Mouse (Mus musculus) heart, embryonic 10.5 days (tissue): ENCODE data around the gene Prg2. TPM values are rescaled to one million over a fixed set of nuclear protein-coding genes. Genes with fewer than 3 reads are reported as not detected.

Source experiments
- DNase-seq: peaks from one replicate; pipeline ENCODE4 v3.0.0-alpha.2; 2017; ENCODE audit warnings: low spot score
- H3K27ac ChIP-seq: fragments of 300-500 bp; sonication (generic); 2 replicates; pipeline ENCODE4 v1.5.1; 2016; ENCODE audit warnings: mild to moderate bottlenecking
- H3K27me3 ChIP-seq: fragments of 300-500 bp; sonication (generic); 2 replicates; pipeline ENCODE4 v1.6.1; 2016; ENCODE audit warnings: mild to moderate bottlenecking; ENCODE audit not compliant: poor library complexity, insufficient read depth, severe bottlenecking
- H3K36me3 ChIP-seq: fragments of 300-500 bp; sonication (generic); 2 replicates; pipeline ENCODE4 v1.6.1; 2016; ENCODE audit warnings: mild to moderate bottlenecking, moderate library complexity
- H3K4me1 ChIP-seq: fragments of 300-500 bp; sonication (generic); 2 replicates; pipeline ENCODE4 v1.6.1; 2016; ENCODE audit warnings: mild to moderate bottlenecking
- H3K4me3 ChIP-seq: fragments of 300-500 bp; sonication (generic); 2 replicates; pipeline ENCODE4 v1.5.1; 2016; ENCODE audit warnings: mild to moderate bottlenecking, moderate library complexity
- H3K9me3 ChIP-seq: fragments of 300-500 bp; sonication (generic); 2 replicates; pipeline ENCODE4 v1.6.1; 2016; ENCODE audit warnings: mild to moderate bottlenecking, moderate library complexity
- WGBS: fragments of 180-500 bp; shearing (Covaris S2); methylation state at CpG from one replicate; pipeline ENCODE4 v1.1.7; 2016; 5-methylcytosine and 5-hydroxymethylcytosine counted together
- polyA plus RNA-seq: library from polyadenylated mRNA; unstranded; fragments of >200 nt; fragmentation: Nextera tagmentation; extraction: Ambion mirVana; gene quantifications from 2 replicates; pipeline ENCODE4 v1.2.1, GENCODE M21; 2016

Gene Prg2
- 0.64 TPM in 1 of 2 replicates, not detected in the other for polyA plus RNA-seq

GRCm38 (mm10) chr2:84980188-84980587, at the start of gene Prg2:
Prg2 (plus strand) TSS chr2:84980461.
- H3K4me3 ChIP-seq, result no peak within 1 kb of the TSS
- H3K4me1 ChIP-seq, result peaks cover 4% of the 10 kb centered on the region; the same call in 1 of the 2 replicates
- H3K36me3 ChIP-seq, result no peaks in the 10 kb centered on the region
- H3K27ac ChIP-seq, result no peak within 1 kb of the TSS
- WGBS, result 22% methylated on average over 1 of the region's 1 CpGs
- H3K27me3 ChIP-seq, result 0 out of 2 replicates have a peak, but pooled peaks cover 3% of the 10 kb centered on the region
- no peaks in the 10 kb centered on the region for H3K9me3 ChIP-seq
- DNase-seq, result no peak

- no peaks in the 10 kb centered on the region for H3K36me3 ChIP-seq
- peak overlapping the region; percentile 18; the same call in 1 of the 2 replicates for H3K27ac ChIP-seq
- 49% methylated on average over 8 of the region's 8 CpGs for WGBS
- DNase-seq, result no peak
- no peaks in the 10 kb centered on the region for H3K27me3 ChIP-seq
- H3K4me1 ChIP-seq, result peaks cover 18% of the 10 kb centered on the region
- no peaks in the 10 kb centered on the region for H3K9me3 ChIP-seq
- no peak overlapping the region for H3K4me3 ChIP-seq
These were observed 46.1 kb upstream of the Prg2 start for GRCm38 (mm10) chr2:84933992-84934648.

GRCm38 (mm10) chr2:84934649-84935007, 45.6 kb upstream of the Prg2 start:
- Histone ChIP-seq H3K4me3 (no peak overlapping the region), H3K27ac (peak overlapping the region; percentile 18; the same call in 1 of the 2 replicates), H3K4me1 (peaks cover 18% of the 10 kb centered on the region), H3K36me3 (peaks cover 1% of the 10 kb centered on the region; the same call in 1 of the 2 replicates), H3K9me3 (no peaks in the 10 kb centered on the region), H3K27me3 (no peaks in the 10 kb centered on the region)
- no peak for DNase-seq
- 57% methylated on average over 4 of the region's 4 CpGs for WGBS

- Histone ChIP-seq H3K4me3 (no peak overlapping the region), H3K27ac (no peak overlapping the region), H3K36me3 (peaks cover 2% of the 10 kb centered on the region; the same call in 1 of the 2 replicates), H3K27me3 (no peaks in the 10 kb centered on the region), H3K9me3 (no peaks in the 10 kb centered on the region), H3K4me1 (peaks cover 18% of the 10 kb centered on the region)
- DNase-seq, result no peak
- WGBS, result 78% methylated on average over 5 of the region's 5 CpGs
These were observed 45.2 kb upstream of the Prg2 start for GRCm38 (mm10) chr2:84935065-84935464.

- Histone ChIP-seq H3K4me1 (peaks cover 24% of the 10 kb centered on the region), H3K36me3 (peaks cover 15% of the 10 kb centered on the region; the same call in 1 of the 2 replicates), H3K27ac (peak within 1 kb of the TSS; percentile 90), H3K9me3 (no peaks in the 10 kb centered on the region), H3K4me3 (peak within 1 kb of the TSS; percentile 63), H3K27me3 (no peaks in the 10 kb centered on the region)
- WGBS, result 14% methylated on average over 38 of the region's 38 CpGs
- peak; percentile 97 for DNase-seq
These were observed 43.5 kb upstream of the Prg2 start, which contains the start of gene Slc43a3 for GRCm38 (mm10) chr2:84936474-84937429. Slc43a3 (plus strand) TSS chr2:84936579.

- Histone ChIP-seq H3K4me1 (peaks cover 24% of the 10 kb centered on the region), H3K36me3 (peaks cover 22% of the 10 kb centered on the region; the same call in 1 of the 2 replicates), H3K9me3 (no peaks in the 10 kb centered on the region), H3K27me3 (no peaks in the 10 kb centered on the region), H3K4me3 (peak overlapping the region; percentile 63), H3K27ac (peak overlapping the region; percentile 90)
- WGBS, result 50% methylated on average over 3 of the region's 3 CpGs
- DNase-seq, result no peak
These were observed 42.6 kb upstream of the Prg2 start for GRCm38 (mm10) chr2:84937491-84938150.

GRCm38 (mm10) chr2:84938249-84938946, 41.9 kb upstream of the Prg2 start:
- Histone ChIP-seq H3K27ac (peak overlapping the region; percentile 90), H3K27me3 (no peaks in the 10 kb centered on the region), H3K9me3 (no peaks in the 10 kb centered on the region), H3K36me3 (peaks cover 23% of the 10 kb centered on the region; the same call in 1 of the 2 replicates), H3K4me1 (peaks cover 24% of the 10 kb centered on the region), H3K4me3 (peak overlapping the region; percentile 63)
- 49% methylated on average over 5 of the region's 5 CpGs for WGBS
- DNase-seq, result peak; percentile 90

- H3K36me3 ChIP-seq, result peaks cover 28% of the 10 kb centered on the region; the same call in 1 of the 2 replicates
- peak overlapping the region; percentile 25 for H3K4me3 ChIP-seq
- peak overlapping the region; percentile 10; the same call in 1 of the 2 replicates for H3K27ac ChIP-seq
- no peaks in the 10 kb centered on the region for H3K27me3 ChIP-seq
- H3K4me1 ChIP-seq, result peaks cover 24% of the 10 kb centered on the region
- DNase-seq, result no peak
- H3K9me3 ChIP-seq, result no peaks in the 10 kb centered on the region
- WGBS, result 79% methylated on average over 3 of the region's 3 CpGs
These were observed 41.0 kb upstream of the Prg2 start for GRCm38 (mm10) chr2:84939306-84939705.

GRCm38 (mm10) chr2:84939711-84940110, 40.5 kb upstream of the Prg2 start:
- peaks cover 20% of the 10 kb centered on the region for H3K4me1 ChIP-seq
- H3K9me3 ChIP-seq, result no peaks in the 10 kb centered on the region
- DNase-seq, result no peak
- no peaks in the 10 kb centered on the region for H3K27me3 ChIP-seq
- H3K27ac ChIP-seq, result 0 out of 2 replicates have a peak overlapping the region, but pooled peaks have one; percentile 22
- H3K4me3 ChIP-seq, result peak overlapping the region; percentile 25
- 91% methylated on average over 6 of the region's 6 CpGs for WGBS
- peaks cover 32% of the 10 kb centered on the region; the same call in 1 of the 2 replicates for H3K36me3 ChIP-seq

GRCm38 (mm10) chr2:84941332-84941731, 38.9 kb upstream of the Prg2 start:
- no peaks in the 10 kb centered on the region for H3K27me3 ChIP-seq
- 67% methylated on average over 2 of the region's 2 CpGs for WGBS
- H3K36me3 ChIP-seq, result peaks cover 48% of the 10 kb centered on the region
- H3K27ac ChIP-seq, result no peak overlapping the region
- no peak overlapping the region for H3K4me3 ChIP-seq
- no peak for DNase-seq
- no peaks in the 10 kb centered on the region for H3K9me3 ChIP-seq
- H3K4me1 ChIP-seq, result peaks cover 20% of the 10 kb centered on the region

- 93% methylated on average over 4 of the region's 4 CpGs for WGBS
- no peak overlapping the region for H3K27ac ChIP-seq
- no peaks in the 10 kb centered on the region for H3K27me3 ChIP-seq
- H3K9me3 ChIP-seq, result no peaks in the 10 kb centered on the region
- H3K4me3 ChIP-seq, result no peak overlapping the region
- peaks cover 53% of the 10 kb centered on the region for H3K36me3 ChIP-seq
- H3K4me1 ChIP-seq, result peaks cover 20% of the 10 kb centered on the region
- no peak for DNase-seq
These were observed 38.5 kb upstream of the Prg2 start for GRCm38 (mm10) chr2:84941795-84942194.
